ENCODE assay signal across 27 mouse cellular contexts in the genomic region with DNA sequence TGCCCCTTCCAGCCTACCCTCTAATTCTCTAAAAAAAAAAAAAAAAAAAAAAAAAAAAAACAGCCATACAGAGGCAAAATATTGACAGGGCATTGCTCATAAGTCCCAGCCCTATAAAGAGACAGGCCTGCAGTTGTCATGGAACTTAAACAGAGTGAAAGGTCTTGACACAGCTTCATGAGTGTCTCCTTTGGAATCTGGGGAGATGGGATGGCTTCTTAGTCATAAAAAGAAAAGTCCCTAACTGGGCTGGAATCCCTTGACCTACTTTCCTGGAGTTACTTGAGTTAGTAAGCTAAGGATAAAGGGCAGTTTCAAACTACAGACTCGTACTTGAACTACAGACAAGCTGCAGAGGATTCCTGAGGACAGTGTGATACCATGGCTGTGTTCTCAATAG.
"Had no signal": no experiment of that assay in that cellular context is flagged by ENCODE, and none has a peak within 500 bp of the region (broad histone marks: within the 10 kb centered on the region; RNA-seq: fewer than 3 reads in every experiment).

No protein-coding gene starts in this region.

- DNase-seq: gastrocnemius, adult 2 months; gastrocnemius, postnatal 10 days; gastrocnemius, postnatal 25 days; heart, adult 18-20 months; heart, postnatal 10 days; kidney, adult 11 months; kidney, adult 2 months; kidney, adult 9 months; kidney, postnatal 14 days; kidney, postnatal 36 days; layer of hippocampus, adult 9-11 months; layer of hippocampus, postnatal 36 days; liver; liver, embryonic 13.5 days; liver, postnatal 0 days had no signal

- H3K4me1 ChIP-seq: heart, embryonic 10.5 days; heart, embryonic 12.5 days; hindbrain, embryonic 15.5 days; kidney, embryonic 15.5 days; limb, embryonic 10.5 days; limb, embryonic 12.5 days; liver, embryonic 13.5 days; liver, embryonic 15.5 days had no signal

- H3K9ac ChIP-seq: heart, embryonic 12.5 days; hindbrain, embryonic 15.5 days; kidney, embryonic 15.5 days; limb, embryonic 12.5 days; liver, embryonic 13.5 days; liver, embryonic 15.5 days; liver, postnatal 0 days had no signal

- H3K27ac ChIP-seq: gastrocnemius, adult 2 months; heart, embryonic 10.5 days; hindbrain, embryonic 15.5 days; hindbrain, postnatal 0 days; kidney, embryonic 15.5 days; kidney, postnatal 0 days; left cerebral cortex, adult 2 months; limb, embryonic 10.5 days; limb, embryonic 12.5 days; liver, embryonic 13.5 days; liver, embryonic 15.5 days had no signal

- ATAC-seq: hindbrain, postnatal 0 days; intestine, embryonic 16.5 days; liver, postnatal 0 days had no signal

- H3K9me3 ChIP-seq: heart, embryonic 10.5 days; heart, embryonic 12.5 days; hindbrain, embryonic 15.5 days; kidney, embryonic 15.5 days; limb, embryonic 10.5 days; limb, embryonic 12.5 days; liver, embryonic 13.5 days; liver, embryonic 15.5 days had no signal

- H3K4me2 ChIP-seq: heart, embryonic 12.5 days; hindbrain, embryonic 15.5 days; kidney, embryonic 15.5 days; limb, embryonic 12.5 days; liver, embryonic 11.5 days; liver, embryonic 13.5 days; liver, embryonic 15.5 days had no signal

- H3K4me3 ChIP-seq: gastrocnemius, adult 2 months; heart, embryonic 10.5 days; heart, embryonic 12.5 days; hindbrain, embryonic 15.5 days; kidney, embryonic 15.5 days; left cerebral cortex, adult 2 months; limb, embryonic 10.5 days; limb, embryonic 12.5 days; liver, embryonic 13.5 days; liver, embryonic 15.5 days had no signal

- H3K27me3 ChIP-seq: heart, embryonic 12.5 days; hindbrain, embryonic 15.5 days; kidney, embryonic 15.5 days; limb, embryonic 12.5 days; liver, embryonic 13.5 days; liver, embryonic 15.5 days had no signal

- H3K36me3 ChIP-seq: heart, embryonic 10.5 days; heart, embryonic 12.5 days; hindbrain, embryonic 15.5 days; kidney, embryonic 15.5 days; limb, embryonic 10.5 days; limb, embryonic 12.5 days; liver, embryonic 13.5 days; liver, embryonic 15.5 days had no signal
